Mouse (Mus musculus) brain, embryonic 14.5 days (tissue): ENCODE measurements around the gene Pde11a. TPM values are rescaled to one million over a fixed set of nuclear protein-coding genes. Genes with fewer than 3 reads are reported as not detected.
A peak's percentile ranks its signal among the peaks of the same experiment; 100 is the strongest.

ENCODE experiments used
- DNase-seq: peaks from one replicate; pipeline ENCODE4 v3.0.0-alpha.2; 2011; ENCODE audit warnings: low read depth
- CTCF ChIP-seq: fragments of 200-500 bp; IDR thresholded peaks from 2 replicates; pipeline ENCODE4 v1.5.1; 2012; ENCODE audit warnings: inconsistent platforms, mild to moderate bottlenecking, moderate library complexity, borderline replicate concordance; ENCODE audit not compliant: insufficient read depth, insufficient read length; ENCODE audit errors: extremely low read depth
- POLR2A ChIP-seq: fragments of 200-500 bp; IDR thresholded peaks from 2 replicates; pipeline ENCODE4 v1.6.1; 2012; ENCODE audit warnings: mild to moderate bottlenecking, inconsistent platforms, borderline replicate concordance; ENCODE audit not compliant: poor library complexity, insufficient read depth, insufficient read length, severe bottlenecking; ENCODE audit errors: extremely low read depth
- polyA plus RNA-seq: library from polyadenylated mRNA; depleted of rRNA; stranded (reverse); fragments of >200 nt; gene quantifications from 2 replicates; pipeline ENCODE4 v1.2.3, GENCODE M21; 2012

Pde11a gene
- polyA plus RNA-seq, 1 experiment, result 0.53 TPM

GRCm38 (mm10) chr2:76040116-76040515 lies 298.5 kb downstream of the Pde11a start:
- no peak for TF ChIP-seq POLR2A
- TF ChIP-seq CTCF, result no peak
- DNase-seq, result no peak

GRCm38 (mm10) chr2:76030080-76030479 lies 308.5 kb downstream of the Pde11a start:
- TF ChIP-seq POLR2A, result no peak
- TF ChIP-seq CTCF, result no peak
- DNase-seq, result peak; percentile 88

- TF ChIP-seq CTCF (no peak), POLR2A (no peak; the same call in 1 of the 2 replicates)
- peak; percentile 89 for DNase-seq
Observed at GRCm38 (mm10) chr2:76029081-76029901, 309.3 kb downstream of the Pde11a start.

- TF ChIP-seq CTCF (no peak), POLR2A (no peak)
- DNase-seq, result peak; percentile 94
Observed at GRCm38 (mm10) chr2:76016890-76017289, 321.7 kb downstream of the Pde11a start.

GRCm38 (mm10) chr2:76016136-76016535 lies 322.4 kb downstream of the Pde11a start:
- no peak for DNase-seq
- no peak for TF ChIP-seq CTCF
- TF ChIP-seq POLR2A, result no peak

- TF ChIP-seq CTCF, result no peak
- TF ChIP-seq POLR2A, result no peak
- no peak for DNase-seq
Observed at GRCm38 (mm10) chr2:76015460-76015859, 323.1 kb downstream of the Pde11a start.

GRCm38 (mm10) chr2:76014659-76015058 lies 323.9 kb downstream of the Pde11a start:
- no peak for DNase-seq
- TF ChIP-seq POLR2A (no peak), CTCF (no peak)

GRCm38 (mm10) chr2:76006194-76006593 lies 332.4 kb downstream of the Pde11a start:
- TF ChIP-seq POLR2A (no peak), CTCF (no peak)
- DNase-seq, result no peak

- DNase-seq, result no peak
Observed at GRCm38 (mm10) chr2:76002899-76003298, 335.7 kb downstream of the Pde11a start.

GRCm38 (mm10) chr2:76001392-76001791 lies 337.2 kb downstream of the Pde11a start:
- no peak for DNase-seq
- TF ChIP-seq CTCF (peak; percentile 54; the same call in 1 of the 2 replicates), POLR2A (no peak)

More at GRCm38 (mm10) chr2:76002899-76003298, 335.7 kb downstream of the Pde11a start:
- TF ChIP-seq POLR2A (no peak), CTCF (no peak)

GRCm38 (mm10) chr2:75999636-76000035 lies 338.9 kb downstream of the Pde11a start:
- no peak for DNase-seq

GRCm38 (mm10) chr2:75998692-75999091 lies 339.9 kb downstream of the Pde11a start:
- DNase-seq, result peak; percentile 90
- TF ChIP-seq CTCF (no peak), POLR2A (no peak)

More at GRCm38 (mm10) chr2:75999636-76000035, 338.9 kb downstream of the Pde11a start:
- TF ChIP-seq POLR2A (no peak), CTCF (no peak)
